Mouse (Mus musculus) cerebellum, adult 2 months (tissue): ENCODE data around the gene Pknox2.

Source experiments
- CTCF ChIP-seq: fragments of 200-500 bp; IDR thresholded peaks from 2 replicates; pipeline ENCODE4 v1.5.1; 2011; ENCODE audit warnings: low read depth, mild to moderate bottlenecking, control low read depth, low read length, moderate library complexity, borderline replicate concordance; ENCODE audit not compliant: insufficient read depth
- POLR2A ChIP-seq: fragments of 200-500 bp; IDR thresholded peaks from 2 replicates; pipeline ENCODE4 v1.6.1; 2011; ENCODE audit warnings: low read length, control low read depth, borderline replicate concordance; ENCODE audit not compliant: insufficient read depth

DNA sequence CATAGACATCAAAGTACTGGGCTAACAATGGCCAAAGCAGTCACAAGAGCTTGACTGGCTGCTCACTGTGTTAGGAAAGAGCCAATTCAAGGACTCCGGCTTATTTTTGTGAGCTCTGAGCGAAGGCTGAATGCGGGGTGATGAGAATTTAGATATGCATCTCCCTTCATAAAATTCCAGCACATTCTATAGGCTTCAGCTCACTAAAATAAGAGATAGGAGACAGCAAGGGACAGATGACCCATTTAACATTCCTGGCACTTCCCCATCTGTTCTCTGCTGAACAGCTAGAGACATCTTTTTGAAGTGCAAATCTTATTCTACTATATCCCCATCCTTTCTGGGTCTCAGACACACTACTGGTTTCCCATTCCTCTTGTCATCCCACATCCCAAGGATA is 147.8 kb downstream of the Pknox2 start:
- no peak for TF ChIP-seq CTCF
- TF ChIP-seq POLR2A = no peak
